Comparison of ENCODE assay signal across 26 mouse cellular contexts in the genomic region with DNA sequence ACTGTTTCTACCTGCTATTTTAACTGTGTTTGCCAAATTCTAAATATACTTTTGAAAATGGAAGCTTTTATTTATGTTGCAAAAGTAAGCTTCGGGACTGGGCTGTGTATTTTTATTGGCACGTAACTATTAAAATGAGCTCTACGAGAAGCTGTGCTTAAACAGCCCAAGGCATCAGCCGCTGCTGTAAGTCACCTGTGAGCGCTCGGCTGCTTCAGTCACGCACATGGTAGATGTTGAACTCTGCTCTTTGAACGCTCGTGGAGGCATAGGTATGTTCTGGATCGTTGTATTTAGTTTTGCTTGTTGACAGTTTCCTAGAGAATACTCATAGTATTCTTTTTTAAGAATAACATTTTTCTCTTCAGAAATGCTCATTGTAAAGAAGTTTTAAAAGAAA. TPM values are rescaled to one million over a fixed set of nuclear protein-coding genes. Genes with fewer than 3 reads are reported as not detected.
DNase-seq lines count a peak whose midpoint lies in the region; ATAC-seq and TF ChIP-seq lines count a peak whose summit lies in the region.
"Had no signal": no experiment of that assay in that cellular context is flagged by ENCODE, and none has a peak within 500 bp of the region (broad histone marks: within the 10 kb centered on the region; RNA-seq: fewer than 3 reads in every experiment).

No protein-coding gene starts in this region.

- intact Hi-C loops in heart, postnatal 25 days (cut with DNase I), result no loop called here

- ATAC-seq in liver, embryonic 16.5 days (ENCODE audit: low read depth), result peak; percentile 58; the same call in 1 of the 2 replicates
- no peak for ATAC-seq in hindbrain, postnatal 0 days
- ATAC-seq: forebrain, embryonic 16.5 days; midbrain, embryonic 16.5 days had no signal

- no peaks in the 10 kb centered on the region for H3K4me1 ChIP-seq in liver, embryonic 16.5 days (ENCODE audit: control insufficient read depth, low read depth, low read length)
- no peaks in the 10 kb centered on the region; the same call in 1 of the 2 replicates for H3K4me1 ChIP-seq in hindbrain, postnatal 0 days (ENCODE audit: insufficient read depth, low read length)

- WGBS in liver, embryonic 16.5 days (ENCODE audit: insufficient replicate concordance), result 79% methylated on average over 10 of the region's 10 CpGs
- WGBS in hindbrain, postnatal 0 days, result 85% methylated on average over 10 of the region's 10 CpGs

- peaks cover 11% of the 10 kb centered on the region for H3K36me3 ChIP-seq in liver, embryonic 16.5 days (ENCODE audit: control insufficient read depth, insufficient read depth)
- H3K36me3 ChIP-seq in hindbrain, postnatal 0 days (ENCODE audit: insufficient read depth, low read length), result peaks cover 27% of the 10 kb centered on the region

- no peak overlapping the region for H3K4me2 ChIP-seq in liver, embryonic 16.5 days (ENCODE audit: low read depth, low read length)
- no peak overlapping the region for H3K4me2 ChIP-seq in hindbrain, postnatal 0 days (ENCODE audit: low read depth, low read length)
- H3K4me2 ChIP-seq: embryonic facial prominence, embryonic 15.5 days; hindbrain, embryonic 14.5 days; neural tube, embryonic 13.5 days had no signal

- no peak overlapping the region for H3K9ac ChIP-seq in liver, embryonic 16.5 days (ENCODE audit: low read depth, low read length)
- no peak overlapping the region for H3K9ac ChIP-seq in hindbrain, postnatal 0 days (replicated peaks; ENCODE audit: low read length)
- H3K9ac ChIP-seq: embryonic facial prominence, embryonic 15.5 days; heart, embryonic 13.5 days; hindbrain, embryonic 14.5 days; liver, embryonic 14.5 days; neural tube, embryonic 13.5 days had no signal

- no peak overlapping the region for H3K4me3 ChIP-seq in liver, embryonic 16.5 days (ENCODE audit: low read depth, low read length)
- H3K4me3 ChIP-seq in hindbrain, postnatal 0 days (ENCODE audit: low read length), result no peak overlapping the region
- H3K4me3 ChIP-seq: embryonic facial prominence, embryonic 15.5 days; forebrain, embryonic 10.5 days; heart, adult 2 months; heart, embryonic 13.5 days; left cerebral cortex, adult 2 months; myocyte; neural tube, embryonic 13.5 days had no signal

- H3K9me3 ChIP-seq in liver, embryonic 16.5 days (replicated peaks; ENCODE audit: control insufficient read depth, low read length), result no peaks in the 10 kb centered on the region
- no peaks in the 10 kb centered on the region for H3K9me3 ChIP-seq in hindbrain, postnatal 0 days (ENCODE audit: low read length)
- H3K9me3 ChIP-seq: embryonic facial prominence, embryonic 15.5 days; forebrain, embryonic 10.5 days; heart, embryonic 13.5 days; neural tube, embryonic 13.5 days had no signal

- no peak for TF ChIP-seq CTCF in hindbrain, postnatal 0 days (IDR thresholded peaks at IDR 0.05; ENCODE audit: low read depth)

- DNase-seq in heart, adult 11 months, result peak; percentile 49
- DNase-seq in heart, postnatal 25 days (ENCODE audit: low spot score), result no peak
- no peak for DNase-seq in liver
- peak; percentile 42 for DNase-seq in kidney, adult 9 months
- no peak for DNase-seq in lung, postnatal 14 days
- no peak for DNase-seq in hindbrain, postnatal 0 days (ENCODE audit: low spot score)
- DNase-seq: adrenal gland, postnatal 25 days; cerebellum, adult 8-10 months; cerebellum, postnatal 36 days; gastrocnemius, postnatal 10 days; retina, postnatal 1 day; right cerebral cortex, postnatal 25 days; spleen, adult 18-20 months had no signal

- H3K27me3 ChIP-seq in liver, embryonic 16.5 days (ENCODE audit: control insufficient read depth, insufficient read depth, low read depth, low read length), result no peaks in the 10 kb centered on the region
- no peaks in the 10 kb centered on the region for H3K27me3 ChIP-seq in hindbrain, postnatal 0 days (ENCODE audit: insufficient read depth, low read length)
- H3K27me3 ChIP-seq: embryonic facial prominence, embryonic 15.5 days; heart, embryonic 13.5 days; neural tube, embryonic 13.5 days had no signal

- no peak overlapping the region for H3K27ac ChIP-seq in liver, embryonic 16.5 days (ENCODE audit: low read length)
- no peak overlapping the region for H3K27ac ChIP-seq in hindbrain, postnatal 0 days
- H3K27ac ChIP-seq: embryonic facial prominence, embryonic 15.5 days; forebrain, embryonic 10.5 days; heart, adult 2 months; hindbrain, embryonic 14.5 days; left cerebral cortex, adult 2 months; liver, embryonic 14.5 days; macrophage; neural tube, embryonic 13.5 days had no signal

RNA-seq across cellular contexts. Expression of a gene that starts 26.1 kb away (rescaled TPM):
- 10 to 100 TPM; 23.1 to 26.1 TPM for total RNA-seq in heart, postnatal 25 days (2021)
- polyA plus RNA-seq in liver, embryonic 16.5 days (2015; fragmentation: Nextera tagmentation; extraction: Ambion mirVana), result 7.8 and 8.7 TPM in 2 replicates
- total RNA-seq in hindbrain, postnatal 0 days (2014; rRNA removed), result 100 and 111 TPM in 2 replicates
- polyA plus RNA-seq in hindbrain, postnatal 0 days (2015; fragmentation: Nextera tagmentation; extraction: Ambion mirVana), result 31.8 and 33.2 TPM in 2 replicates

Comparison
In these comparisons a context has a peak if more than half of its experiments do, and no peak if none do; other contexts are left out.
1. DNase-seq: peak in heart, adult 11 months (single experiment) and kidney, adult 9 months (single experiment); none in heart, postnatal 25 days (single experiment), liver (single experiment), lung, postnatal 14 days (single experiment) and hindbrain, postnatal 0 days (single experiment).